Mouse (Mus musculus): Measurements from ENCODE around the gene Lrrc8b.

- no peak for TF ChIP-seq CTCF (IDR thresholded peaks at IDR 0.05; ENCODE audit: borderline replicate concordance, insufficient read depth, low read depth, low read length)
- no peak for TF ChIP-seq POLR2A (IDR thresholded peaks at IDR 0.05; ENCODE audit: borderline replicate concordance, insufficient read depth, low read length)
These were observed 81.0 kb downstream of the Lrrc8b start for GRCm38 (mm10) chr5:105496586-105496985.
